Mouse (Mus musculus): Measurements from ENCODE around the gene Gm17509.

GRCm38 (mm10) chr13:117217621-117218020, 3.3 kb downstream of the Gm17509 start:
- no peak for TF ChIP-seq POLR2A (IDR thresholded peaks at IDR 0.05; ENCODE audit: insufficient read length, low read depth)
- TF ChIP-seq USF1 (IDR thresholded peaks at IDR 0.05; ENCODE audit: low read depth) = no peak
- no peak for TF ChIP-seq MYOD1 (IDR thresholded peaks at IDR 0.05; ENCODE audit: control insufficient read depth in 1 of 3, insufficient read length in 2 of 3, low read depth in 2 of 3)
- no peak for TF ChIP-seq SRF (IDR thresholded peaks at IDR 0.05; ENCODE audit: control insufficient read depth, insufficient read length, low read depth)

All from myocyte (in vitro differentiated cells).